14 mouse cellular contexts compared by ENCODE assay signal in genomic region chr12:77031448-77031847, GRCm38 (mm10).
"Had no signal": no experiment of that assay in that cellular context is flagged by ENCODE, and none has a peak within 500 bp of the region (broad histone marks: within the 10 kb centered on the region; RNA-seq: fewer than 3 reads in every experiment).

No protein-coding gene starts in this region.

- ATAC-seq: intestine, embryonic 16.5 days; liver, postnatal 0 days had no signal

- H3K4me2 ChIP-seq: limb, embryonic 13.5 days; liver, embryonic 13.5 days; lung, embryonic 15.5 days; midbrain, embryonic 11.5 days had no signal

- H3K27me3 ChIP-seq: limb, embryonic 13.5 days; liver, embryonic 13.5 days; lung, embryonic 15.5 days had no signal

- H3K4me3 ChIP-seq: limb, embryonic 10.5 days; limb, embryonic 13.5 days; liver, embryonic 13.5 days; lung, embryonic 15.5 days had no signal

- H3K9ac ChIP-seq: limb, embryonic 13.5 days; liver, embryonic 13.5 days; liver, postnatal 0 days; lung, embryonic 15.5 days had no signal

- H3K36me3 ChIP-seq: limb, embryonic 10.5 days; limb, embryonic 13.5 days; liver, embryonic 13.5 days; lung, embryonic 15.5 days had no signal

- DNase-seq: kidney, adult 18-20 months; kidney, adult 9 months; kidney, postnatal 25 days; liver, embryonic 13.5 days; liver, postnatal 0 days; lung, postnatal 14 days; lung, postnatal 4 days; midbrain, embryonic 14.5 days; thymus, postnatal 25 days had no signal

- H3K27ac ChIP-seq: limb, embryonic 10.5 days; limb, embryonic 13.5 days; liver, embryonic 13.5 days; lung, embryonic 15.5 days had no signal

- H3K4me1 ChIP-seq: limb, embryonic 10.5 days; limb, embryonic 13.5 days; liver, embryonic 13.5 days; lung, embryonic 15.5 days had no signal

- H3K9me3 ChIP-seq: limb, embryonic 10.5 days; limb, embryonic 13.5 days; liver, embryonic 13.5 days; lung, embryonic 15.5 days had no signal
